Mouse (Mus musculus): ENCODE results near the gene Soat2.
"Not testable (repeated sequence)": the region's sequence is repeated elsewhere in the genome, so short reads cannot be mapped to it uniquely, and the experiment has no call there.

Gene Soat2

DNA sequence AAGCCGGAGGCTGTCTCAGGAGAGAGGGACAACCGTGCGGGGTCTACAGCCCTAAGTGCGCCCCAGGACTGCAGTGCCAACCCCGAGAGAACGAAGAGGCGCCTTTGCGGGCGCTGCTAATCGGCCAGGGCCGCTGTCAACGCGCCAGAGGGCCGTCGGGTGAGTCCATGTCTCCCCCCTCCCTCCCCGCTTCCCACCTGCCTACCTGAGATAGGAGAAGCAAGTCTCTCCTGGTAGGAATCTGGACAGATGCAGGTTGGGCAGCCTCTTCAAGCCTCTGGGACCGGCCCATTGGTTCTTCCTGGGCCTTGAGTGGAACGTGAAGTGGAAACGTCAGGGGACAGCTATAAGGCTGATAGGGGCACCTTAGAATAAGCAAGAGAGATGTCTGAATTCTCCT lies 5.6 kb upstream of the Soat2 start:
- DNase-seq (ENCODE audit: inconsistent age in 2 of 2, low spot score in 1 of 2) = no peak

DNA sequence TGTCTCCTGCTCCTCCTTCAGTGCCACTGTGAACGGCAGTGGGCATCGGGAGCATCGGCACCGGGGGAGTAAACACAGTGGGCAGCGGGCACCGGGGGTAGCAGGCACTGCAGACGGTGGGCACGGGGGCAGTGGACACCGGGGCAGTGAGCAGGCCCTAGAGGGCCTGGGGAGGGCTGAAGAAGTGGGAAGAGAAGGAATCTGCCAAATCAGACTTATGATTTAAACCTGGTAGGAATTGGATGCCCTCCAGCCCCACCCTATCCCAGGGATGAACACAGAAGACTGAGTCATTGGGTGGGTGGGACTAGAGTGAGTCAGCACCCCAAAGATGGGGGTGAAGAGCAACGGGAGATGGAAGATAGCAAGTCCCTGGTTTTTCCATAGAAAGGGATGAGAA lies 5.0 kb upstream of the Soat2 start:
- DNase-seq (ENCODE audit: inconsistent age in 2 of 2, low spot score in 1 of 2) = peak; percentile 85 to 91

DNA sequence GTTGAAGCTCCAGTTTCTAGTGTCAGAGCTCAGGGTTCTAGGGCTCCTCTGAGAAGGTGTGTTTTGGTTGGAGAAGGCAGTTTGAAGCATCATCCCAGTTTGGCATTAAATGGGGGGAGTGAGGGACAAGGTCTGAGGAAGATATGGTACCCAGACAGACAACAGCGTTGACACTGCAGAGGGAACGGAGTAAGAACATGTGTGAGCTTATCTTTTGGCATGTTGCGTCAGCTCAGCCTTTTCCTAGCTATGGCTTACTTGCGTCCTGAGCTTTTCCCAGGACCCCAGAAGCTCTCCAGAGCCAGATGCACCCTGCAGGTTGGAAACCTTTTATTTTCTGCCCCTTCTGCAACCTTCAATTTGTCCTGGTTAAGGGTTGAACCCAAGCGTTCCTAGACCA lies 4.2 kb upstream of the Soat2 start:
- no peak for DNase-seq (ENCODE audit: inconsistent age in 2 of 2, low spot score in 1 of 2)

DNA sequence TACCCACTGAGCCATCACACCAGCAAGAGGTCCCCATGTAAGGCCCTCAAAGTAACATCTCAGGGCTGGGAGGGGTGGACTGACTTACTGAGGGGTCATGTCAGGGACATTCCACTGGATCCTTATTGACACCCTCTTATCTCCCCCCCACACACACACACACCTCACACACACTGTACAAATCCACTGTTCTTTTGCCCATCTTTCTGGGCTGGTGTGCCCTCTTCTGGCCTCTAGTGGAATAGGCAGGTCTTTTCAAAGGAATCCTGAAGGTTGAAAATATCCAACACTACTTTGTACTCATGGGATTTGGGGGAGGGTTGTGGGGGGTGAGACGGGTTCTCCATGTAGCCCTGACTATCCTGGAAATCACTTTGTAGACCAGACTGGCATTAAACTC lies 3.4 kb upstream of the Soat2 start:
- peak in 1 of 2 experiments; percentile 77 for DNase-seq (ENCODE audit: inconsistent age in 2 of 2, low spot score in 1 of 2)

DNA sequence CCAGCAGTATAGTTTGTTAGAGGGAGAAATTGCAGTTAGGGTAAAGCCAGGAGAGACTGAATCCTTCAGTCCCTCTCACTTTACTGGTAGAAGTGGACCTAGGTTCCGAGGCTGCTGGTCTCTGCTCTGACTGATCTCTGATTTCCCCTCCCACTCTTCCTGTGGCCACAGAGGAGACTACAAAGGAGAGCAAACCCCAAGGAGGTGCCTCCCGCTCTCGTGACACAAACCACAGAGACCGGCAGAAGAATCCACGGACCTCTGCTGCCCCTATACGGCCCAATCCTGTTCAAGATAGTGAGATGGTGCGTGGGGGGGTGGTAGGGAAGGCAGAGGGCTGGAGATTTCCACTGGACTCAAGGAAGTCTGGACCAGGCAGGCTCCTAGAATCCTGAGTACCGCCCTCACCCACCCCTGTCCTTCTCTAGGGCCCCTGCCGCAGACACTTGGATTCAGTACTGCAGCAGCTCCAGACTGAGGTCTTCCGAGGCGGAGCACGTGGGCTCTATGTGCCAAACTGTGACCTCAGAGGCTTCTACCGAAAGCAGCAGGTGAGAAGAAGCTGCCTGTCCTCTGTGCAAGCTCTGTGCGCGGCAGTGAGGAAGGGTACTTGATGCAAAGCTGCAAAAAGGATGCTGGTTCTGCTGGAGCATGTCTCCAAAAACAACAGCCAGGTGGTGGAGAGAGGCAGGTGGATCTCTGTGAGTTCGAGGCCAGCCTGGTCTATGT lies 2.5 kb upstream of the Soat2 start:
- no peak for DNase-seq (ENCODE audit: inconsistent age in 2 of 2, low spot score in 1 of 2)

DNA sequence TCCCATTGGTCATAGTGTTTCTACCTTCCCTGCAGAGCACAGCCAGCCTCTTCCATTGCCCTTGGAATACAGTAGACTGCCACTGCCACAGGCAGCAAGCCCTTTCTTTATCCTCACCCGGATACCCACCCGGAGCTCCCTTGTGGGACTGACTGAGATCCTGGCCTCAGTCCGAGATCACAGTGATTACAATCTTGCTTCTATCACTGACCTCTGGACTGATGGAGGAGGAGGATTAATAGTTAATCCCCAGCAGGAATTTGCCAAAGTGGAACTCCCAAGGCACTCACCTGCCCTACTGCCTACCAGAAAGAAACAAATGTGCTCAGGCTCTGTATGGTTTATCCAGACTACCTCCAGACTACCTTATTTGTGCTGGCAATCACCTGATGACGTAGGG lies 765 bp upstream of the Soat2 start:
- DNase-seq (ENCODE audit: inconsistent age in 2 of 2, low spot score in 1 of 2) = no peak

DNA sequence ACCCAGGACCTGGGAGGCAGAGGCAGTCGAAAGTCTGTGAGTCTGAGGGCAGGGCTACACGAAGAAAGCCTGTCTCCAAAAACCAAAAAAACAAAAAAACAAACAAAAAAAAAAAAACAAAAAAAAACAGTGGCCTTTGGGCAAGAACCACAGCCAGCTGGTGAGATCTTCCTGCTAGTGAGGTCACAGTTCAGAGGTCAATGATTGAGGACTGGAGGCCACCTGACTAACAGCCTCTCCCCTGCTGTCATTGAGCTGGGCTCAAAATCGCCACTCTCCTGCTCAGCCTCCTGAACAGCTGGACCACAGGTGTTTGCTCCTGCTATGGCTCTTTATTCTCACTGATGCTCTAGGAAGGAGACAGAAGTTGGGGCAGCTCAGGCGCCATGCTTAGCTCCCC lies 2.3 kb downstream of the Soat2 start:
- DNase-seq (ENCODE audit: inconsistent age in 2 of 2, low spot score in 1 of 2) = no peak

DNA sequence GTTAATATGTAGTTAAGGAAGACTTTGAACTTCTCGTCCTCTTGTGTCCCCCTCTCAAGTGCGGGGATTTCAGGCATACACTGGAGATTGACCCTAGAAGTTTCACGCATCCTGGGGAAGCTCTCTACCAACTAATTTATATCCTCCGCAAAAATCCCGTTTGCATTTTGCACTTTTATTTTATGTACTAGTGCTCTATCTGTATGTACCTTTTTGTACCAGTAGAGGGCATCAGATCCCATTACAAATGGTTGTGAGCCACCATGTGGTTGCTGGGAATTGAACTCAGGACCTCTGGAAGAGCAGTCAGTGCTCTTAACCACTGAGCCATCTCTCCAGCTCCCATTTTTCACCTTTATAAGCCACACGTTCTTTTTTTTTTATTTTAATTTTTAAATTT lies 4.7 kb downstream of the Soat2 start:
- not testable (repeated sequence) for DNase-seq (ENCODE audit: inconsistent age in 2 of 2, low spot score in 1 of 2)

DNA sequence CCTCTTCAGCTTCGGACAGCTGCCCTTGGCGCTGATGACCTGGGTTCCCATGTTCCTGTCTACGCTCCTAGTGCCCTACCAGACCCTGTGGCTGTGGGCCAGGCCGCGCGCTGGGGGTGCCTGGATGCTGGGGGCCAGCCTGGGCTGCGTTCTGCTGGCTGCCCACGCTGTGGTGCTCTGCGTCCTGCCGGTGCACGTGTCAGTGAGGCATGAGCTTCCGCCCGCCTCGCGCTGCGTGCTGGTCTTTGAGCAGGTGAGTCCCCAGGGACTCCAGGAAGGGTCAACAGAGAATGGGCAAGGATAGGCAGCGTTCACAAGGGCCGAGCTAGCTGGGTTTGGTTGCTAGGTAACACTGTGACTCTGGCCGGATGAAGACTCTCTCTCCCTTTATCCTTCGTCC lies 6.5 kb downstream of the Soat2 start:
- no peak for DNase-seq (ENCODE audit: inconsistent age in 2 of 2, low spot score in 1 of 2)

DNA sequence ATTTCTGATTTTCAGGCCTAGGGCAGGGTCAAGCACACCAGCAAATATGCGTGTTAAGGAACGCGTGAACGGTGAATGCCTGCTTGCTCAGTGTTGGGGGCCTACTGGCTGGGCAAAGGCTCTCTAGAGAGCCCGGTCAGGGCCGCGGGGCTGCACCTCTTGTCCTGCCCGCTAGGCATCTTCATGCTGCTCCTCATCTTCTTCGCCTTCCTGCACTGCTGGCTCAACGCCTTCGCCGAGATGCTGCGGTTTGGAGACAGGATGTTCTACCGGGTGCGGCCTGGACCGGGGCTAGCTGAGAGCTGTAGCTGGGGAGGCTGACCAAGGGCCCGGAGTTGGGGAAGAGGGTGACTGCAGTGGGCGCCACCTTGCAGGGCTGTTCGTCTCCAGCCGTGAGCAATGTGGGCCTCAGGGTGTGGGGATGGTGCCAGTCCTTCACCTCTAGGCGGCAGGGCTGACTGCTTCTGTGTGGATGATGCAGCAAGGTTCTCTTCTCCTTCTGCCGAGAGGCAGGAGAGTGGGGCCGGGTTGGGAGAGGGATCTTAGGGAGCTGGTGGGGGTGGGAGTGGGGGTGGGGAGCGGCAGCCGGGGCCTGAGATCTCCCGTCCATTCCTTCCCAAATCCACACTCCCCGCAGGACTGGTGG lies 10.2 kb downstream of the Soat2 start:
- DNase-seq (ENCODE audit: inconsistent age in 2 of 2, low spot score in 1 of 2) = no peak

DNA sequence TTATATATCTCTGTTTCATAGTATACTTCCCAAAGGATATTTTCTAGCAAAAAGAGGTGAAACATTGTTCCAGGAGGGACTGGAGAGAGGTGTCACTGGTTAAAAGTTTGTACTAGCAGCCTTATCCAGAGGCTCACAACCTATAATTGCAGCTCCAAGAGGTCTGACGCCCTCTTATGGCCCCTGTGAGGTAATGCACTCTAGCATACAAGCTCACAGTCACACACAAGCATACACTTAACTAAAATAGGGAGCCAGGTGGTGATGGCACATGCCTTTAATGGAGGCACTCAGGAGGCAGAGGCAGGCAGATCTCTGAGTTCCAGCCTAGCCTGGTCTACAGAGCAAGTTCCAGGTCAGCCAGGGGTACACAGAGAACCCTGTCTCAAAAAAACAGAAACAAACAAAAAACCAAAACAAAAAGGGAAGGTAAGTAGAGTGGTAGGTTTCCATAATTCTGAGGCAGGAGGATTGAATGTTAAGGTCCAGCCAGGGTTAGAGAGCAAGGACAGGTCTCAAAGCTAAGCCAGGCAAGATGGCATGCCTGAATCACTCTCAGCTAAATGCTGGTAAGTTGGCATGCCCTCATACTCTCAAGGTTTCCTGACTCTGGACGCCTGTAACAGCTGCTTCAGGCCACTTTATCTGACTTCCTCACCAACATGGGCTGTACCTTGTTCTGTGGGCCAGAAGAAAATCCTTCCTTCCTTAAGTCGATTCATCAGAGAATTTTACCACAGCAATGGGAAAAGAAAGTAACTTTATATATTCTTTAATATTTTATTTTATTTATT lies 13.8 kb downstream of the Soat2 start:
- peak in 1 of 2 experiments; percentile 77 for DNase-seq (ENCODE audit: inconsistent age in 2 of 2, low spot score in 1 of 2)

DNA sequence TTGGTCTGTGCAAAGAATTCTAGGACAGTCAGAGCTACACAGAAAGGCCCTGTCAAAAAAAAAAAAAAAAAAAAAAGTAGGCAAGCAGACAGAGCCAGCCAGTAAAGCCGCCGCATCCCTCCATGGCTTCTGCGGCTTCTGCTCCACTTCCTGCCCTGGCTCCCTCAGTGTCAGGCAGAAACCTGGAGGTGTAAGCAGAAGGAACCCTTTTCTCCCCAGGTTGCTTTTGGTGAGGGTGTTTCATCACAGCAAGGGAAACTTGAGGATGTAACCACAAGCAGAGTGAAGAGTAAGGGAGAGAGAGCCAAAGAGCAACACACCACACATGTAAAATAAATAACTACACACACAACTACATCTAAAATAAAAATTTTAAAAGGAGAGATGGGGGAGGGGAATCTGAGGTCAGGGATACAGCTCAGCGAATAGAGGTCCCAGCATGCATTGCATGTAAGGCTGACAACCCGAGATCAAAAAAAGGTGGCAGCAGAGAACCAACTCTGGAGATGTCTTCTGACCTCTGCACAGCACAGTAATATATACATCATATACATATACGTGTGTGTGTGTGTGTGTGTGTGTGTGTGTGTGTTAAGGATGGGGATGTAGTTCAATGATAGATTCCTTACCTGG lies 15.3 kb downstream of the Soat2 start:
- no peak for DNase-seq (ENCODE audit: inconsistent age in 2 of 2, low spot score in 1 of 2)

DNA sequence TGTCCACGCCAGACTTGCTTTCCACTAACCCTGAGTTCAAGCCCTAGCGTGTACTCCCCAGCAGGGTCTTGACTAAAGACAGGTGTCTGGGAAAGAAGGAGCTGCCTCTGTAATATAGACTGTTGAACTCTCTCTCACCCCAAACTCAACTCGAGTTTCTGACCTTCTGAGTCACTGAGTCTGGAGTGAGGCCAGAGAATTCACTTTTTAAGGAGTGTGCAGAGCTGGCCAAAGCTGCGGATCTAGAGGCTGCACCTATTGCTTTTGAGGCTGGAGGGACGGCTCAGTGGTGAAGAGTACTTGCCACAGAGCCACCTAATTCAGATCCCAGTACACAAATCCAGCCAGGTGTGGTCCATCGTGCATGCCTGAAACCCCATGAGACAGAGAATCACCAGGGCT lies 17.3 kb downstream of the Soat2 start:
- DNase-seq (ENCODE audit: inconsistent age in 2 of 2, low spot score in 1 of 2) = peak; percentile 72 to 92

DNA sequence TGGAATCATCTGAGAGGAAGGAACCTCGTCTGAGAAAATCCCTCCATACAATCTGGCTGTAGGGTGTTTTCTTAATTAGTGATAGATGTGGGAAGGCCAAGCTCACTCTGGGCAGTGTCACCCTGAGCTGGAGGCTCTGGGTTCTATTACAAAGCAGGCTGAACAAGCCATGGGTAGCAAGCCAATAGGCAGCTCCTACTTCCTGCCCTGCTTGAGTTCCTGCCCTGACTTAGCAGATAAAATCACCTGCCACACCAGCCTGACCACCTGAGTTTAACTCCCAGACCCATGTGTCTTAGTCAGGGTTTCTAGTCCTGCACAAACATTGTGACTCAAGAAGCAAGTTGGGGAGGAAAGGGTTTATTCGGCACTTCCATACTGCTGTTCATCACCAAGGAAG lies 18.7 kb downstream of the Soat2 start:
- DNase-seq (ENCODE audit: inconsistent age in 2 of 2, low spot score in 1 of 2) = no peak

DNA sequence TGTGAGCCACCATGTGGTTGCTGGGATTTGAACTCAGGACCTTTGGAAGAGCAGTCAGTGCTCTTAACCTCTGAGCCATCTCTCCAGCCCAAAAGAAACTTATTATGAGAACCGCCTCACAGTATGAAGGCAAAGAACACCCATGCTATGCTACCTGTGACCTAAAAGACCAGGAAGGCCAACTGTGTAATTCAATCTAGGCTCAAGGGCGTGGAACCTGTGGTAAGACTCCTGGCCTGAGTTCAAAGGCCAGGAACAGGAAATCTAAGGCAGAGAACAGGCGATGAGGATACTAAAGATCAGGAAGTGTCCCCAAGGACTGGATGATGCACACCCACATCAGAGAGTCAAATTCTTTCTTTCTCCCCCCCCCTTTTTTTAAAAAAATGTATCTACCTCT lies 23.3 kb downstream of the Soat2 start:
- no peak for DNase-seq (ENCODE audit: inconsistent age in 2 of 2, low spot score in 1 of 2)

DNA sequence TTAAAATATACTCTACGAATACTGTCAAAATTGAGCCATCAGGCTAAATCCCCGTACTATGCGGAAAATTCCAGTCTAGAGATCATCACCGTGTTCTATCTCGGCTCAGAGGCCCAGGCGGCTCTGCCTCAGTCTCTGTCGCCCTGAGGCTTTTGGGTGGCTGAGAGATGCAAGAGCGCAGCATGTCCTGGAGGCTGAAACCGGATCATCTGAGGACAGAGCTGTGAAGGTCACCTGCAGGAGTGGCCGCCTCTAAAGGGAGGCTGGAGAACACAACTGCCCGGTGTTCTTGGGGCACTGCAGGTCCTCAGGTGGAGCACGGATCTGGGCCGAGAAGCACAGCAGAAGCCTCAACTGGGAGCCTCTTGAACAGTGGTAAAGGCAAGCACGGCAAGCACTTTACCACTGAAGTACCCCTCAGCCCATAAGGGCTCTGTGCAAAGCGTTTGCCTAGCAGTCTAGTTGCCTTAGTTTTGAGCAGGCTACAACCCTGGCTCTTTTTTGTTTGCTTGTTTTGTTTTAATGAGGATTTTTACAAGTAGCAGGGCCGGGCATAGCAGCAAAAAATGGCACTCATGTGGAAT lies 25.5 kb downstream of the Soat2 start:
- DNase-seq (ENCODE audit: inconsistent age in 2 of 2, low spot score in 1 of 2) = peak in 1 of 2 experiments; percentile 65

DNA sequence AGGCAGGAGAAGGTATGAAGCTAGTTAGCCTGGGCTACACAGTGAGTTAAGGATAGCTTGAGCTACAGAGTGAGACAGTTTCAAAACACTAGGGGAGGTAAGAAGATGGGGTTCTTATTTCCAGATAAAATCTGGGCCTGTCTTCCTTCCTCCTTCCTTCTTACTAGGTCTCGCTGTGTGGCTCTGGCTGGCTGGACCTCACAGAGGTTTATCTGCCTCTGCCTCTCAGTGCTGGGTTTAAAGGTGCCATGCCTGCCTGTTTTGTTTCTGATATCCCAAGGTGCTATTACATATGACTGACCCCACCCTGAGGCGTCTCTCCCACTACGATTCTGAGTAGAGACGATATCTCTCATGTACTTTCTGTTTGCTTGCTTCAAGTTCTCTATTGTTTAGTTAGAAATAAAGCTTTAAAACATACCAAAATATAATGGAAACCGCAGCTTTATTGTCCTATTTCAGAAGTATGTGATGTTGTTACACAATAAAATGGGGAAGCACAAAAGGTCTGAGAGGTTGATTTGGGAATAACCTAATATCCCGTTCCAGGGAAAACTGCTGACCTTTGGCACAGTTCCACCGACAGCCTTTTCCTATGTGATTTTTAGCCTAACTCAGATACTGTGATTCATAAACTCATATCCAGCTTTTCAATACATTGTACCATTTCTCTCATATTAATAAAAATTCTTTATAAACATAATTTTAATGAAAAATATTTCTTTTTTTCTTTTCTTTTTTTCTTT lies 26.4 kb downstream of the Soat2 start:
- peak in 1 of 2 experiments; percentile 67 for DNase-seq (ENCODE audit: inconsistent age in 2 of 2, low spot score in 1 of 2)

DNA sequence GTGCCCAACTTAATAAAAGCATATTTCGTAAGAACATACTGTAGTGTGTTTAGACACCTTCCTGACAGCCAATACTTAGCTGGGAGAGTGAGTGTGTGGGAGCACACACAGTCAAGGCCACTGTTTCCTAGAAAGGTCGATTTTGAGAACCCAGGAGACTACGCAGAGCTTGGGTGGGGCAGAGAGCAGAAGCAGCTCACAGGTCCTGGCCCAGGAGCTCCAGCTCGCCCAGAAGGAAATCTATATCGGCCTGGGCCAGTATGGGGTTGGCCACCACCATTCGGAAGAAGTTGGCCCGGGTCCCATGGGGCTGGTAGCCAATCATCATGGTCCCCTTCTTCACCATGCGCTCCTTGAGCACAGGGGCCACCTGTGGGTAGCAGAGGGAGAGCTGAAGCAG lies 27.1 kb downstream of the Soat2 start:
- DNase-seq (ENCODE audit: inconsistent age in 2 of 2, low spot score in 1 of 2) = peak; percentile 38 to 67

DNA sequence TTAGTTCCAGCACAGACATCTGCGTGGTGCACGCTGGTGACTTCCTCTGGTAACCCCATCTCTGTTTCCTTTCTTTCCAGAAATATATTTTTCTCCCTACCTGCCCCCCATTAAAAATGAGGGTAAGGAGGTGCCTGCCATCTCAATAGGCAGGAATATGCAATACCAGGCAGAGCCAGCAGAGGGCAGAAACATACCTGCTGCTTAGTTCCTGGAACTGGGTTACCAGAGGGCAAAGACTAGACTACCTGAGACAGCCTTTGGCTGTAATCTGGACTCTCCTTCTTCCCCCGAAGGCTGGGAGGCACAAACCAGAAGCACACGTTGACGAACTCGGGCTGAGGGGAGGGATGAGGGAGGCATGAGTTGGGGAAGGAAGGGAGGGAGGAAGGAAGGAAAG lies 28.0 kb downstream of the Soat2 start:
- DNase-seq (ENCODE audit: inconsistent age in 2 of 2, low spot score in 1 of 2) = peak; percentile 77 to 94

DNA sequence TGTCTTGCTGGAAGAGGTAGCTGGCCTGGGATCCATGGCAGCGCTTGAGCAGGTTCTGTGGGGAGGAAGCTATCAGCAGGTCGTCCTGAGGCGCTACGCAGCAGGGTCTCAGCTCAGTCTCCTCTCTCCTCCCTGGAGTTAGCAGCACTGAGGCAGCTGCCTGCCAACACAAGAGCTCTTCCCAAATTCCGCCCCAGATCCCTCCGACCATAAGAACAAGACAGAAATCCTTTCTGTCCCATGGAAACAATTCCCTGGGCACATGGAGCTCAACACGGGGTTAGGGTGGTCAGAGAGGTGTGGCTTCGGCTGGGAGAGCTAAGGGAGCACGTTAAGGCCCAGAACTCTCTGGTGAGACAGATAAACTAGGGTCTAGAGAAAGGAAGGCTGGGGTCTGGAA lies 28.8 kb downstream of the Soat2 start:
- no peak for DNase-seq (ENCODE audit: inconsistent age in 2 of 2, low spot score in 1 of 2)

DNA sequence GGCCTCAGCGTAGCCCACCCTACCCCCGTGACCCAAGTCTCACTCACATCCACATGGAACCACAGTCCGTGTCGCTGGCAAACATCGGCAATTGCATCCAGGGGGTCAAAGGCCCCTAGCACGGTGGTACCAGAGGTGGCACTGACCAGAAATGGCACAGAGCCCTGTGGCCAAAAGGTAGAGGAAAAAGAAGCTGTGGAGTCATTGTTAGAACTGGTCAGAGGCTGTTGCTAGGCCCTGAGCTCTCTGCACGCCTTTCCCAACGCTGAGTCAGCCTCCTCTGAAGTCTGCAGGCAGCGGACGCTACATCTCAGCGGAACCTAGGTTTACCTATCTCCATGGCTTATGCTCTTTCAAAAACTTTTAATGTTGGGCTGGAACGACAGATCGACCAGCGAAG lies 29.6 kb downstream of the Soat2 start:
- no peak for DNase-seq (ENCODE audit: inconsistent age in 2 of 2, low spot score in 1 of 2)

Measured in adrenal gland, adult (tissue).